Mouse (Mus musculus) layer of hippocampus, adult 8-10 months (tissue): Measurements from ENCODE around the gene 2300002M23Rik. TPM values are rescaled to one million over a fixed set of nuclear protein-coding genes. Genes with fewer than 3 reads are reported as not detected.

Source experiments
- DNase-seq, 2 experiments: peaks; one replicate each; pipeline ENCODE4 v3.0.0; 2022; ENCODE audit warnings: low spot score in 2 of 2
- total RNA-seq, 4 experiments: library from RNA; stranded (reverse); gene quantifications; 2 replicates each; pipeline ENCODE4 v1.2.4; 2022

The 2300002M23Rik gene
- total RNA-seq, 4 experiments from 2014 or later: not detected

DNA sequence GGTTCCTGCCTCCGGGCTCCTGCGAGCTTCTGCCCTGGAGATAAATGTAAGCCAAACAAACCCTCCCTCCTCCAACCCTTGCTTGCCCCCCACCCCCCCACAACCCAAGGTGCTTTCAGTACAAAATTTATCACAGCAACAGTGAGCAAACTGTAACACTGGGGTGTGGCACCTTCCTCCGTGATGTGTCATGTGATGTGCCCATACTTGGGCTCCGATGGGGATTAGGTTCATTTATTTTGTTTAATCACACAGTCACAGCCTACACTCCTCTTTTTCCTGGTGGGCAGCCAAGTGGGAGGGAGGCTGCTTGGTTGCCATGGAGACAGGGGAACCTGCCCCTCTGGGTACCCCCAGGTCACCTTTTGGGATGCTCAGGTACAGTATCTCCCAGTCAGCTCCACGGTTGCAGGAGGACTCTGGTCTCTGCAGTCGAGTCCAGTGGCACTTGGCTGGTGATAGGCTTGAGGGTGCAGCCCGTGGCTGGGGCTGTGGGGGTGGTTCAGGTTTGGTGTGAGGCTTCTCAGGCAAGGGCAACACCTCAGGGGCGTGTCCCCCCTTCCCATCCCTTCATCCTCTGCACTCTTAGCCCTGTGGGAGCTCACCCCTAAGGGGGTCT is 34.6 kb downstream of the 2300002M23Rik start:
- no peak for DNase-seq

GRCm38 (mm10) chr17:35617127-35617526 is 49.9 kb downstream of the 2300002M23Rik start:
- DNase-seq: no peak

Other genes with a start within 250 kb of the 2300002M23Rik start
- 1 to 10 TPM in 2 of 4 experiments, under 1 TPM in 2; 0.85 to 2.5 (median 1.2) TPM for gene H2-Q1, start 247.0 kb upstream of the 2300002M23Rik start, total RNA-seq
- gene H2-Q2, start 225.2 kb upstream of the 2300002M23Rik start, total RNA-seq: 1 to 10 TPM in 1 of 4 experiments, under 1 TPM in 2, not detected in 1; 0.64 to 2.6 (median 0.81) TPM
- gene H2-Q4, start 187.8 kb upstream of the 2300002M23Rik start, total RNA-seq: 10 to 100 TPM in 2 of 4 experiments, 1 to 10 TPM in 2; 2.5 to 10.6 (median 6.7) TPM
- gene H2-Q6, start 142.6 kb upstream of the 2300002M23Rik start, total RNA-seq: 1 to 10 TPM in 2 of 4 experiments, under 1 TPM in 2; 0.47 to 2.4 (median 1.3) TPM
- gene H2-Q7, start 128.3 kb upstream of the 2300002M23Rik start, total RNA-seq: 1 to 10 TPM in 2 of 4 experiments, under 1 TPM in 2; 0.41 to 3.2 (median 1.5) TPM
- gene H2-Q10, start 97.4 kb upstream of the 2300002M23Rik start, total RNA-seq: under 1 TPM in 3 of 4 experiments, not detected in 1; 0.12 to 0.64 (median 0.56) TPM
- under 1 TPM in 2 of 4 experiments, not detected in 2; 0.45 to 0.69 TPM for gene Pou5f1, start 61.4 kb upstream of the 2300002M23Rik start, total RNA-seq
- gene Tcf19, start 50.6 kb upstream of the 2300002M23Rik start, total RNA-seq: 1 to 10 TPM; 4.5 to 6.2 (median 5.2) TPM
- 10 to 100 TPM; 12.2 to 13.5 (median 12.9) TPM for gene Cchcr1, start 50.4 kb upstream of the 2300002M23Rik start, total RNA-seq
- gene Psors1c2, start 34.2 kb upstream of the 2300002M23Rik start, total RNA-seq: 1 to 10 TPM in 2 of 4 experiments, under 1 TPM in 1, not detected in 1; 0.96 to 2.2 (median 2.1) TPM
- under 1 TPM; 0.12 to 0.64 (median 0.37) TPM for gene Cdsn, start 15.3 kb upstream of the 2300002M23Rik start, total RNA-seq
- gene Sfta2, start 34.1 kb downstream of the 2300002M23Rik start, total RNA-seq: not detected
- gene Gm9573, start 59.2 kb downstream of the 2300002M23Rik start, total RNA-seq: not detected
- gene Mucl3, start 76.2 kb downstream of the 2300002M23Rik start, total RNA-seq: not detected
- 10 to 100 TPM; 28.0 to 44.7 (median 35.4) TPM for gene Vars2, start 100.1 kb downstream of the 2300002M23Rik start, total RNA-seq
- gene Gtf2h4, start 106.3 kb downstream of the 2300002M23Rik start, total RNA-seq: 10 to 100 TPM; 28.3 to 35.3 (median 33.2) TPM
- 10 to 100 TPM; 58.3 to 84.6 (median 74.1) TPM for gene Ddr1, start 137.2 kb downstream of the 2300002M23Rik start, total RNA-seq